Mouse (Mus musculus) left cerebral cortex, postnatal 36 days (tissue): ENCODE measurements around the gene Ece1. TPM values are rescaled to one million over a fixed set of nuclear protein-coding genes. Genes with fewer than 3 reads are reported as not detected.

Experiments
- DNase-seq, 2 experiments: peaks; one replicate each; pipeline ENCODE4 v3.0.0; 2021 to 2022; ENCODE audit warnings: low spot score in 2 of 2, mixed read lengths in 1 of 2
- intact Hi-C: fragments of 180-260 bp; cut with DNase I; formaldehyde crosslinking; loops from one replicate; pipeline ENCODE4 v1.15.1; 2025
- total RNA-seq, 2 experiments: library from RNA; stranded (reverse); gene quantifications; 2 replicates each; pipeline ENCODE4 v1.2.3; 2021

The Ece1 gene
- total RNA-seq, 2 experiments from 2014 or later: 80.5 to 83.0 TPM

DNA sequence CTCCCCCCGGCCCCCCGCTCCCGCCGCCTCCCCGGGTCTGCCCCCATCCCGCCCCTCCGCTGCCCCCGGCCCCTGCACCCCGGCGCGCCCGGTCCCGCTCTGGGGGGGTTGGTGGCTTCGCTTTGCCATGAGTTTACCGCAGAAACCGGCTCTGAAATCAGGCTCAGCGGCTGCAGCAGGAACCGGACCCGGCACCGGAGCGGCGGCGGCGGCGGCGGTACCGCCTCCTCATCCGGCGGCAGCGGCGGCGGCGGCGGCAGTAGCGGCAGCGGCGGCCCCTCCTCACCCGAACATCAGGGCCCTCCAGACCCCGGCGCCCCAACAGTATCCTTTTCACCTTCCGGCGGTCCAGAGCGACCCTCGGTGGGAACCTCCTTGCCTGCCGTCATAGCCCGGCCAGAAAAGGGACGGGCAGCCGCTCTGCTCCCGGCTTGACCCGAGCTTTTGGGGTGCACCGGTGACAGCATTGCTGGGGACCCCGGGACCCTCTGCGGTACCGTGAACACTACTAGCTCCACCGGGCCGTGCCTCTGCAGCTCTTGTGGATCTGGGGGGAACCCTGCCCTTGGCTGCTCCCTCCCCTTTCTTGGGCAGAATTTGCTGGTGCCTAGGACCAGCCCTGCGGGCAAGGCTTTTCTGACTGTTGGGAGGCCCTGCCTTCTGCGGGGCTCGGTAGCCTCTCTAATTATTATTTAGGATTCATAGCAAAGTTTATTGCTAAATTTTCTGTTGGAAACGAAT lies 132.0 kb downstream of the Ece1 start:
- DNase-seq: peak; percentile 41 to 49
- intact Hi-C loops: loop anchor here (10.0 kb wide), 1 partner anchor 111 kb away; no protein-coding TSS in a partner anchor

DNA sequence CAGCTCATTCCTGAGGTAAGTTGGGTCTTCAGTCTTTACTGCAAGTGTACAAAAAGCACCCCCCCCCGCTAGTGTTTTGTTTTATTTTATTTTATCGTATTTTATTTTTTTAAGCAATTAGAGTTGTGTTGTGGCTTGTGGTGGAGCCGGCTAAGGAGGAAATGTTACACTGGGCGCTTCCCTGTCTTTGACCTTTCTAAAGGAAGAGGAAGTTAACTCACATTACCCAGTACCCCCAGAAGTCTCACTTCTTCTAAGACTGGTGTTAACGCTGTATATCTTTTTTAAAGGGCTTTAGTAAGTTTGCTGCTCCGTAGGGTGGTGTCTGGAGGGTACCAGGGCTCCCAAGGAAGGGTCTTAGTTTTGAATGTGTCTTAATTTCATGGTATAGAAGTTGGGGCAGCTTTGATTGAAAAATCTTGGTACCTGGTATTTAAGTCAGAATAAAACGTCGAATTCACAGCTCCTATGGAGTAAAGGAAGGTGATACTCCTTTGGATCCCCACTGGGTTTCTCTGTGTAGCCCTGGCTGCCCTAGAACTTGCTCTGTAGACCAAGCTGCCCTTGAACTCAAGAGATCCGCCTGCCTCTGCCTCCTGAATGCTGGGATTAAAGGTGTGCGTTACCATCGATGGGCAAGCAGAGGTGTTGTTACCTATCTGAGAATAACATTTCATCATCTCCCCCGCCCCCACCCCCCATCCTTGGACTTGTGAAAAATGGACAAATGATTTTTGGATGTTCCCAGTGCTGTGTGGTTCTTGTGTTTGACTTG lies 132.7 kb downstream of the Ece1 start:
- intact Hi-C loops: loop anchor here (10.0 kb wide), 1 partner anchor 110 kb away; no protein-coding TSS in a partner anchor
- no peak for DNase-seq

DNA sequence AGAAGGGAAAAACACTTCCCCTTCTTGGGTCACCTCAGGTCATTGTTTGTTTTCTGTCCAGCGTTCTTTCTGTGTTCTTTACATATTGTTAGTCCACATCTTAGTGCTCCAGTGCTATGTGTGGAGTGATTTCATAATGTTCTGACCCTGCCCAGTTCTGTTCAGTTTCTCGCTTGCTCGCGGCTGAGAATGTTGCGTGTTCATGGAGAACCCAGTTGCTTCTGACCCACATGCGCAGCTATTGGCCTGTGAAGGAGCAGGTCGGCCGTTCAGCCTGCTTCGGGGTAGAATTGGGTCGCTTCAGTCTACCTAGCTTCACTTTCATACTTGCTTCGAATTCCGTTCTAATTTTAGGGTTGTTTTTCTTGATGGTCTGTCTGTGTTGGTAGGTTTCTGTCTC lies 133.4 kb downstream of the Ece1 start:
- no peak for DNase-seq
- intact Hi-C loops: loop anchor here (10.0 kb wide), 1 partner anchor 109 kb away; no protein-coding TSS in a partner anchor

DNA sequence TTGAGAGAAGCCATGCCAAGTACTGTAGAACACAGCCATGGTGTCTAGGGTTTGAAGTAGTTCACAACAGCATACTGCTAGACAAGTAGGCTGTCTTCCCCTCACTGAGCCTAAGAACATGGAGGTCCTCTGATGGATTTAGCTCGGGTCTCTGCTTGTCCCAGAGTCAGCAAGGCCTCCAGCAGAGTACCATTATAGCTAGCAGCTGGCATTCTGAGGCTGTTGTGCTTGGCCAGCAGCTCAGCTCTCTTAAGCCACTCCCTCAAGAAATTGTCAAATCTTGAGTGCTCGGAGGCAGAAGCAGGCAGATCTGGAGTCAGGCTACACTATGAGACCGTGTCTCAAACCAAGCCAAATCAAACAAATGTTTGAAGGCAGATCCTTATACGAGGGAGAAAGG lies 136.2 kb downstream of the Ece1 start:
- intact Hi-C loops: loop anchor here (10.0 kb wide), 1 partner anchor 107 kb away; no protein-coding TSS in a partner anchor
- DNase-seq: no peak

DNA sequence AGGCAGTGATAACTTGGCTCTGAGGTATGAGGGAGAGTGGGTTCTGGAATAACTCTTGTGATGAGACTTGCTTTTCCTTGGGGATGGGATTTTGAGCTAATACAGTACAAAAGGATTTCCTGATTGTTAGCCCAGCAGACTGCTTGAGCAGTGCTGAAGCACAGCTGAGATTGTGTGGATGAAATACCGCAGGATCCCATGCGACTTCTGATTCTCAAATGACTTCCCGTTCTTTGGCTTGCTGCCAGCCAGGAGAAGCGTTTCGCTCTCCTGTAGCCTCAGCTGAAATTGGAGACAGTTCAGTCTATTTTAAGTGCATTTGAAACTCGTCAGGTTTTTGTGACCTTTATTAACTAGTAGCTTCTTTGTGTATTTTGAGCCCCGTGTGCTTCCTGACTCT lies 138.6 kb downstream of the Ece1 start:
- no peak for DNase-seq
- intact Hi-C loops: no loop called here

DNA sequence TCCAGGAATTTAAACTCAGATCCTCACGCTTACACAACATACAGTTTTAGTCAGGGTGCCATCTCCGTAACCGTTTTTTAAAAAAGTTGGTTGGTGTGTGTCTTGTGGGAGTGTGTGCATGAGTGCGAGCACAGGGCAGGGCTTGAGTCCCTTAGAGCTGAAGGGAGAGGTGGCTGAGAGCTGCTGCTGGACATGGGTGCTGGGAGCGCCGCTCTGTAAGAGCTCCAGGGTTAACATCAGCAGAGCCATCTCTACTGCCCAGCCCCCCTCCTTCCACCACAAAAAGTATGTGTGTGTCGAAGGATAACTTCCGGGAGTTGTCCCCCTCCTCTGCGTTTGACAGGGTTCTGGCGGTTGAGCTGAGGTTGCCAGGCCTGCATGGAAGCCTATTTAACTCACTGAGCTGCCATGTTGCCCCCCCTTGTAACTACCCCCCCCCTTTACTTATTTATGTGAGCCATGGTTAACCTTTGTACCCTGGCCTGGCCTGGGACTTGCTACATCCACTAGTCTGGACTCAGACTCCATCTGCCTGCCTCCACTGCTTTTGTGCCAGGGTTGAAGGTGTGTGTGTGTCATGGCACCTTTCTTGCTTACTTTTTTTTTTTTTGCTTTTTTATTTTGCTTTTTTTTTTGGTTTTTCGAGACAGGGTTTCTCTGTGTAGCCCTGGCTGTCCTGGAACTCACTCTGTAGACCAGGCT lies 142.0 kb downstream of the Ece1 start:
- intact Hi-C loops: no loop called here
- DNase-seq: no peak

DNA sequence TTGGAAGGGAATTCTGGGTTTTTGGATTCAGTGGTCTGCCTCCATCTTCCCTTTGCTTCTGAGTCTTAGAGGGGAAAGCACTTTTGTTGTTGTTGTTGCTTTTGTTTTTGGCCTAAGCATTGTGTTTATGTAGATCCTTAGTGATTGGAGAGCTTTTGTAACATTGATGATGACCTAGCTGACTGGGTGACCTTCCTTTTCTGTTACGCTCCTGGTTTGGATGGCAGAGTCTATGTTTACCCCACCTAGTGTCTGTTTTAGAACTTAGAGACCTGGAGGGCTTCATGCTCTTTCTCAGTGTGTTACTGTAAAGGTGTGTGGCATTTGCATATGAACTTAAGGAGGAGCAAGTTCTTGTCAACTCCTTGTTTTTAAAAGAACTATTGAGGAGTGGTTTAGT lies 143.7 kb downstream of the Ece1 start:
- no peak for DNase-seq
- intact Hi-C loops: no loop called here

DNA sequence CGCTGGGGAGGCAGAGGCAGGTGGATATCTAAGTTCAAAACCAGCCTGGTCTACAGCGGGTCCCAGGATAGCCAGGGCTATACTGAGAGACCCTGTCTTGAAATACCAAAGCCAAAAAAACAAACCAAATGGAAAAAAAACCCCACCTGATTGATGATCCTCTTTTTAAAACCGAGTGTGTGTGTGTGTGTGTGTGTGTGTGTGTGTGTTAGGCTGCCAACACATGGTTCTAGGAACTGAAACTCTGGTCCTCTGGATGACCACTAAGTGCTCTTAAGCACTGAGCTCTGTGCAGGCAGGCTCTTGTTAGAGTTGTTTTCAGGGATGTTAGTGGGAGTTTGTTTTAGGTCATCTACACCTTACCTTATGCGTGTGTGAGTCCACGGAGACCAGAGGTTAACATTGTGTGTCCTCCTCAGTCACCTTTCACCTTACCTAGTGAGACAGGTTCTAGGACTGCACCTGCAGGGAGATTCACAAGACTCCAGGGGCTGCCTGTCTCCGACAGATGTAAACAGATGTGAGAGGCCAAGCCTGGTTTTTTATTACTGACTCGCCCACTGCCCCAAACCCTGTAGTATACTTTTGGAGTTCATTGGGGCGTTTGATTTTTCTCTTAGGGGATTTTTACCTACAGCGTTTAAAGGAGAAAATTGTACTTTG lies 145.0 kb downstream of the Ece1 start:
- intact Hi-C loops: no loop called here
- DNase-seq: no peak

DNA sequence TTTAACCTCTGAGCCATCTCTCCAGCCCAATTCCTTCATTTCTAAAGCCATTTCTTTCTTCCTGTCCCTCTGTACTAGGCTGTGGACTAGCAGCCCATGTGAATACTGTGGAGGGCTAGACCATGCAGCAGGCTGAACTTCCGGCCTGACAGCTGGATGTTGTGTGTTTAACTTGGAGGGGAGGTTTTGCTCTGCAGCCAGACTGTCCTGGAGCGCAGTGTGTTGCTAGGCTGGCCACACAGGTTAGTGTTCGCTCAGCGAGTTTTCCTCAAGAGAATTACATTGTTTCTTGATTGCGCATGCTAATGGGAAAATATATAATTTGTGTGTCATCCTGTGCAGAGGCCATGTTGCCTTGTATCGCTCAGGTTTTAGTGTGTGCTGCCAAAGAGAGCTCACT lies 146.6 kb downstream of the Ece1 start:
- intact Hi-C loops: no loop called here
- DNase-seq: no peak

DNA sequence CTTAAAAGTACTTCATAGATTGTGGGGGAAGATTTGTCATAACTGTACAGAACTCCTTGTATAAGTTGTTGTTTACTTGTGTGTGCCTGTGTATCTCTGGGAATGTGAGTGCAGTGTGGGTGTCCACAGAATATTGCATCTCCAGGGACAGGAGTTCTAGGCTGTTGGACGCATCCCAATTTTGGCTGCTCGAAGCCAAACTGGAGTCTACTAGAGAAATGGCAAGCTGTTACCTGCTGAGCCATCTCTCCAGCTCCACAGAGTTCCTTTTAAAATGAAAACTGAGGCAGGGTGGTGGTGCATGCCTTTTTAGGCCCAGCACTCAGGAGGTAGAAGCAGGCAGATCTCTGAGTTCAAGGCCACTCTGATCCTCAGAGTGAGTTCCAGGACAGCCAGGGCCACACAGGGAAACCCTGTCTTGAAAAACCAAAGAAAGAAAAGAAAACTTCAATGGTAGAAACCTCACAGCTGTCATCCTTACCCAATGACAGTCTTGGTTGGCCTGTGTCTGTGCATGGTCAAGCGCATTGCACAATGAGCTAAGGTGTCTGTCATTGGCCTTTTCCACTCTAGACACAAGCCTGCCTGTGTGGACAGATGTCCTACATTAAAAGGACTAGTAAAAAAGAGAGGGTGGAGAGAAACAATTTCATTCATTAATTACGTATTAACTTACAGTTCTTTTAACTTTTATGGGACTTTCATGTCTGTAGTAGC lies 147.9 kb downstream of the Ece1 start:
- DNase-seq: no peak
- intact Hi-C loops: no loop called here

DNA sequence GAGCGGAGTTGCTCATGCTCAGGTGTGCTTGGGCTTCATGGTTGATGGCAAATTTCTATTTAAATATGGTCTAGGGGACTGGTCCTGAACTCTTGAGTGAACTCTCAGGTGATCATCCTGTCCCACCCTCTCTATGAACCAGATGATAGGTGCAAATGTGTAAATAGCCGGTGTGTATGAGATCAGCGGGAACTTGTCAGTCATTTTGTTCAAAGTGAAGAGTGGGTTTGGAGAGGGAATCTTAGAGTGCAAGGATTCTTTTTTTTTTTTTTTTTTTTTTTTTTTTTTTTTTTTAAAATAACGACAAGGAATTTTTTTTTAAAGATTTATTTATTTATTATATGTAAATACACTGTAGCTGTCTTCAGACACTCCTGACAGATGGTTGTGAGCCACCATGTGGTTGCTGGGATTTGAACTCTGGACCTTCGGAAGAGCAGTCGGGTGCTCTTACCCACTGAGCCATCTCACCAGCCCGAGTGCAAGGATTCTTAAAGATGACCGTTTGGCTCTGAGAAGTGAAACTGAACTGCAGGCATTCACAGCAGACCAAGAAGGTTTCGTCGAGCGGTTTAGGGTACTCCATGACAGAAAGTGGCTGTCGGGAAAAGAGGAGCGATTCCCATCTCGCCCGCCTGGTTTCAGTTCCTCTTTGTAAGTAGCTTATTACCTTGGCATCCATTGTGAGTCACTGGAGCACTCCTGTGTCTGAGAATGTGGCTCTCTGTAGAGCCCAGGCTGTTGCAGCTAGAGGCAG lies 151.9 kb downstream of the Ece1 start:
- DNase-seq: no peak
- intact Hi-C loops: no loop called here

Other genes with a start within 250 kb of the Ece1 start
- 100 to 1,000 TPM; 311 to 333 TPM for gene Rap1gap, start 197.5 kb upstream of the Ece1 start, total RNA-seq
- 1 to 10 TPM; 6.2 to 7.4 TPM for gene Alpl, start 65.9 kb upstream of the Ece1 start, total RNA-seq
- gene Eif4g3, start 130.8 kb downstream of the Ece1 start, total RNA-seq: 100 to 1,000 TPM; 168 to 190 TPM